Mouse (Mus musculus): ENCODE measurements around the gene Nkx2-2.

GRCm38 (mm10) chr2:147186261-147186681, 7.8 kb downstream of the Nkx2-2 start:
- TF ChIP-seq CTCF (conservative IDR thresholded peaks at IDR 0.05 in 1 of 2, IDR thresholded peaks at IDR 0.05 in 1 of 2; ENCODE audit: low read depth in 2 of 2, low read length in 2 of 2) (no peak), POLR2A (IDR thresholded peaks at IDR 0.05; ENCODE audit: low read depth, low read length) (no peak), MXI1 (IDR thresholded peaks at IDR 0.05; ENCODE audit: low read depth, low read length) (no peak), MYC (IDR thresholded peaks at IDR 0.05; ENCODE audit: low read depth, low read length) (no peak), EP300 (IDR thresholded peaks at IDR 0.05; ENCODE audit: low read length) (no peak), BHLHE40 (IDR thresholded peaks at IDR 0.05; ENCODE audit: low read depth, low read length) (no peak), MAZ (IDR thresholded peaks at IDR 0.05; ENCODE audit: low read depth, low read length) (no peak), SIN3A (IDR thresholded peaks at IDR 0.05; ENCODE audit: low read length) (no peak), ZC3H11A (IDR thresholded peaks at IDR 0.05; ENCODE audit: low read depth, low read length) (no peak), E2F4 (IDR thresholded peaks at IDR 0.05; ENCODE audit: insufficient replicate concordance, low read depth, low read length) (no peak), USF2 (conservative IDR thresholded peaks at IDR 0.05; ENCODE audit: low read depth, low read length) (no peak), JUND (conservative IDR thresholded peaks at IDR 0.05; ENCODE audit: low read depth, low read length) (no peak), MAX (IDR thresholded peaks at IDR 0.05; ENCODE audit: low read length) (no peak), ETS1 (conservative IDR thresholded peaks at IDR 0.05; ENCODE audit: low read depth, low read length) (no peak)
